8 mouse cellular contexts compared by ENCODE assay signal in genomic region chr17:27656011-27656399, GRCm38 (mm10). TPM values are rescaled to one million over a fixed set of nuclear protein-coding genes. Genes with fewer than 3 reads are reported as not detected.
A peak's percentile ranks its signal among the peaks of the same experiment; 100 is the strongest.
DNase-seq lines count a peak whose midpoint lies in the region; ATAC-seq and TF ChIP-seq lines count a peak whose summit lies in the region.

No protein-coding gene starts in this region.

- ATAC-seq in embryonic facial prominence, embryonic 14.5 days (ENCODE audit: low read depth): peak; percentile 62
- ATAC-seq in intestine, postnatal 0 days: no peak
- no peak for ATAC-seq in stomach, embryonic 14.5 days (ENCODE audit: insufficient number of reproducible peaks, insufficient read depth, low FRiP score, low read depth)
- ATAC-seq in erythroid progenitor cell, adult 5-6 weeks (replicated peaks; ENCODE audit: low FRiP score, poor library complexity, severe bottlenecking): no peak

- H3K27ac ChIP-seq in embryonic facial prominence, embryonic 14.5 days (replicated peaks; ENCODE audit: low read depth, low read length): no peak overlapping the region
- H3K27ac ChIP-seq in intestine, postnatal 0 days (ENCODE audit: low read depth, low read length): no peak overlapping the region
- no peak overlapping the region for H3K27ac ChIP-seq in stomach, embryonic 14.5 days (ENCODE audit: low read length)

- peak overlapping the region; percentile 97 for H3K4me2 ChIP-seq in embryonic facial prominence, embryonic 14.5 days (ENCODE audit: low read depth, low read length)
- H3K4me2 ChIP-seq in intestine, postnatal 0 days (replicated peaks; ENCODE audit: low read depth): peak overlapping the region; percentile 65; the same call in 1 of the 2 replicates
- peak overlapping the region; percentile 62 for H3K4me2 ChIP-seq in stomach, embryonic 14.5 days (replicated peaks; ENCODE audit: low read depth, low read length)

- DNase-seq in 416B (ENCODE audit: low read depth): peak; percentile 29
- peak; percentile 13 to 42 for DNase-seq in CD8-positive naive resting alpha-beta T cell, adult 2 months (ENCODE audit: low read depth in 2 of 2, low spot score in 2 of 2)
- DNase-seq in embryonic facial prominence, embryonic 14.5 days (ENCODE audit: low spot score): peak; percentile 64
- peak; percentile 61 for DNase-seq in mesoderm, embryonic 11.5 days (ENCODE audit: low read depth, low spot score)
- no peak for DNase-seq in urinary bladder, postnatal 4 days (ENCODE audit: low spot score in 2 of 2)

- peaks cover 13% of the 10 kb centered on the region for H3K4me1 ChIP-seq in embryonic facial prominence, embryonic 14.5 days (ENCODE audit: control insufficient read depth, insufficient read depth, low read length)
- no peaks in the 10 kb centered on the region for H3K4me1 ChIP-seq in intestine, postnatal 0 days (replicated peaks; ENCODE audit: control insufficient read depth, insufficient read depth, low read length)
- H3K4me1 ChIP-seq in stomach, embryonic 14.5 days (ENCODE audit: control insufficient read depth, insufficient read depth, low read length): peaks cover 9% of the 10 kb centered on the region; the same call in 1 of the 2 replicates

- peak overlapping the region; percentile 51 for H3K4me3 ChIP-seq in embryonic facial prominence, embryonic 14.5 days (ENCODE audit: low read depth, low read length)
- H3K4me3 ChIP-seq in intestine, postnatal 0 days (ENCODE audit: low read depth, low read length): peak overlapping the region; percentile 41; the same call in 1 of the 2 replicates
- peak overlapping the region; percentile 31 for H3K4me3 ChIP-seq in stomach, embryonic 14.5 days (ENCODE audit: low read depth, low read length)

- no peaks in the 10 kb centered on the region for H3K36me3 ChIP-seq in embryonic facial prominence, embryonic 14.5 days (ENCODE audit: control insufficient read depth, insufficient read depth, low read length)
- no peaks in the 10 kb centered on the region for H3K36me3 ChIP-seq in intestine, postnatal 0 days (ENCODE audit: control insufficient read depth, insufficient read depth)
- no peaks in the 10 kb centered on the region for H3K36me3 ChIP-seq in stomach, embryonic 14.5 days (ENCODE audit: control insufficient read depth, insufficient read depth, low read length)

- no peak for TF ChIP-seq CTCF in intestine, postnatal 0 days (IDR thresholded peaks at IDR 0.05; ENCODE audit: low read depth)

- H3K27me3 ChIP-seq in embryonic facial prominence, embryonic 14.5 days (replicated peaks; ENCODE audit: control insufficient read depth, insufficient read depth, low read length): peaks cover 17% of the 10 kb centered on the region
- H3K27me3 ChIP-seq in intestine, postnatal 0 days (replicated peaks; ENCODE audit: control insufficient read depth, insufficient read depth, low read length): peaks cover 30% of the 10 kb centered on the region
- peaks cover 13% of the 10 kb centered on the region; the same call in 1 of the 2 replicates for H3K27me3 ChIP-seq in stomach, embryonic 14.5 days (ENCODE audit: control insufficient read depth, insufficient read depth, low read length)

- H3K9me3 ChIP-seq in embryonic facial prominence, embryonic 14.5 days (ENCODE audit: control insufficient read depth, low read length): no peaks in the 10 kb centered on the region
- H3K9me3 ChIP-seq in intestine, postnatal 0 days (ENCODE audit: control insufficient read depth): no peaks in the 10 kb centered on the region
- no peaks in the 10 kb centered on the region for H3K9me3 ChIP-seq in stomach, embryonic 14.5 days (ENCODE audit: control insufficient read depth, low read depth, low read length)

- WGBS in embryonic facial prominence, embryonic 14.5 days: 3% methylated on average over 9 of the region's 14 CpGs
- 9% methylated on average over 14 of the region's 14 CpGs for WGBS in intestine, postnatal 0 days
- WGBS in stomach, embryonic 14.5 days: 8% methylated on average over 14 of the region's 14 CpGs

- peak overlapping the region; percentile 58; the same call in 1 of the 2 replicates for H3K9ac ChIP-seq in embryonic facial prominence, embryonic 14.5 days (ENCODE audit: low read depth, low read length)
- H3K9ac ChIP-seq in intestine, postnatal 0 days (ENCODE audit: low read depth, low read length): no peak overlapping the region
- no peak overlapping the region for H3K9ac ChIP-seq in stomach, embryonic 14.5 days (replicated peaks; ENCODE audit: low read depth, low read length)

RNA-seq across cellular contexts. Expression of gene Pacsin1, which starts 0.7 kb away (rescaled TPM):
- polyA plus RNA-seq in embryonic facial prominence, embryonic 14.5 days (2014; fragmentation: Nextera tagmentation; extraction: Ambion mirVana): 4.4 and 6.1 TPM in 2 replicates
- 1.2 and 1.4 TPM in 2 replicates for polyA plus RNA-seq in intestine, postnatal 0 days (2015; fragmentation: Nextera tagmentation; extraction: Ambion mirVana)
- 1.8 and 2.3 TPM in 2 replicates for polyA plus RNA-seq in stomach, embryonic 14.5 days (2014; fragmentation: Nextera tagmentation; extraction: Ambion mirVana)
- total RNA-seq in erythroid progenitor cell, adult 5-6 weeks (2015; ENCODE audit: low replicate concordance): not detected in 2 replicates
- total RNA-seq in erythroid progenitor cell, adult 5-6 weeks (2017; ENCODE audit: low replicate concordance): not detected in 2 replicates

RNA-seq across cellular contexts. Expression of gene Rps10, which starts 19.5 kb away (rescaled TPM):
- 1,119 and 1,122 TPM in 2 replicates for polyA plus RNA-seq in embryonic facial prominence, embryonic 14.5 days (2014; fragmentation: Nextera tagmentation; extraction: Ambion mirVana)
- 591 and 603 TPM in 2 replicates for polyA plus RNA-seq in intestine, postnatal 0 days (2015; fragmentation: Nextera tagmentation; extraction: Ambion mirVana)
- 1,169 and 1,246 TPM in 2 replicates for polyA plus RNA-seq in stomach, embryonic 14.5 days (2014; fragmentation: Nextera tagmentation; extraction: Ambion mirVana)
- 648 and 718 TPM in 2 replicates for total RNA-seq in erythroid progenitor cell, adult 5-6 weeks (2015; ENCODE audit: low replicate concordance)
- 440 and 463 TPM in 2 replicates for total RNA-seq in erythroid progenitor cell, adult 5-6 weeks (2017; ENCODE audit: low replicate concordance)

RNA-seq across cellular contexts. Expression of gene RPS10-NUDT3, which starts 21.0 kb away (rescaled TPM):
- polyA plus RNA-seq in embryonic facial prominence, embryonic 14.5 days (2014; fragmentation: Nextera tagmentation; extraction: Ambion mirVana): not detected in 2 replicates
- polyA plus RNA-seq in intestine, postnatal 0 days (2015; fragmentation: Nextera tagmentation; extraction: Ambion mirVana): not detected in 2 replicates
- polyA plus RNA-seq in stomach, embryonic 14.5 days (2014; fragmentation: Nextera tagmentation; extraction: Ambion mirVana): not detected in 2 replicates
- total RNA-seq in erythroid progenitor cell, adult 5-6 weeks (2015; ENCODE audit: low replicate concordance): not detected in 2 replicates
- total RNA-seq in erythroid progenitor cell, adult 5-6 weeks (2017; ENCODE audit: low replicate concordance): 12.3 TPM in 1 of 2 replicates, not detected in the other

RNA-seq across cellular contexts. Expression of gene Nudt3, which starts 32.7 kb away (rescaled TPM):
- 37.4 and 38.1 TPM in 2 replicates for polyA plus RNA-seq in embryonic facial prominence, embryonic 14.5 days (2014; fragmentation: Nextera tagmentation; extraction: Ambion mirVana)
- 43.3 and 43.4 TPM in 2 replicates for polyA plus RNA-seq in intestine, postnatal 0 days (2015; fragmentation: Nextera tagmentation; extraction: Ambion mirVana)
- 42.8 and 44.2 TPM in 2 replicates for polyA plus RNA-seq in stomach, embryonic 14.5 days (2014; fragmentation: Nextera tagmentation; extraction: Ambion mirVana)
- total RNA-seq in erythroid progenitor cell, adult 5-6 weeks (2015; ENCODE audit: low replicate concordance): 11.3 and 21.6 TPM in 2 replicates
- total RNA-seq in erythroid progenitor cell, adult 5-6 weeks (2017; ENCODE audit: low replicate concordance): 20.7 and 43.1 TPM in 2 replicates

Comparison
In these comparisons a context has a peak if more than half of its experiments do, and no peak if none do; other contexts are left out.
1. DNase-seq: peak in 416B (single experiment), CD8-positive naive resting alpha-beta T cell, adult 2 months (2 of 2), embryonic facial prominence, embryonic 14.5 days (single experiment) and mesoderm, embryonic 11.5 days (single experiment); none in urinary bladder, postnatal 4 days (0 of 2).
2. Peak in every context shown above with its lines, with median percentiles within 50 percentile points of each other: H3K4me2 ChIP-seq and H3K4me3 ChIP-seq.